Mouse (Mus musculus) ES-E14 (cell line): Measurements from ENCODE around the gene Mdm2.

ENCODE experiments used
- HCFC1 ChIP-seq: IDR thresholded peaks from 2 replicates; pipeline ENCODE4 v1.6.1; 2012; ENCODE audit warnings: low read length, inconsistent platforms, borderline replicate concordance; ENCODE audit not compliant: insufficient read depth
- MAFK ChIP-seq: IDR thresholded peaks from 2 replicates; pipeline ENCODE4 v1.6.1; 2014; ENCODE audit warnings: mild to moderate bottlenecking, low read depth, low read length, inconsistent platforms; ENCODE audit not compliant: insufficient read depth
- ZC3H11A ChIP-seq: IDR thresholded peaks from 2 replicates; pipeline ENCODE4 v1.6.1; 2012; ENCODE audit warnings: low read depth, mild to moderate bottlenecking, inconsistent platforms, low read length, borderline replicate concordance
- ZNF384 ChIP-seq: IDR thresholded peaks from 2 replicates; pipeline ENCODE4 v1.6.1; 2012; ENCODE audit warnings: low read depth, low read length, inconsistent platforms

DNA sequence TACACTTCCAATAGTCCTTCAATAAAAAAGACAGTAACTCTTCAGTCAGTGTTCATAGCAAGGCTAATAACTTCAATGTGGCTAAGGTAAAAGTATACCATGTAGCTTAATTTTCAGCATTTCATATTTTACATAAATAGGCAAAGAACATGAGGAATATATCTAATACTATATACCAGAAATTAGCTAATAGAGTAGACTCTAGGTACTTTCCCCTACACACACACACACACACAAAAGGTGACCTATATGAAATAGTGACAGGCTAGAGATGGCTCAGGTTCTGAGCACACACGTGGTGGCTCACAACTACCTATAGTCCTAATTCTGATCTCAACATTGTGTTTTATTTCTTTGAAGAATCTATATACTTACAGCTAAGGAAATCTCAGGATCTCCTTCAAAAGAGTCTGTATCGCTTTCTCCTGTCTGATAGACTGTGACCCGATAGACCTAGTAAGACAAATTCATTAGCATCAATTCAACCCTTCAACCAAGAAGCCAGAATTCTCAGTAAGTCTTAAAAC is 19.7 kb downstream of the Mdm2 start:
- no peak for TF ChIP-seq MAFK
- TF ChIP-seq ZNF384: no peak
- TF ChIP-seq HCFC1: no peak
- TF ChIP-seq ZC3H11A: no peak
